Mouse (Mus musculus) spleen, adult 12 weeks (tissue): ENCODE results near the gene Gm8369.
"Not testable (repeated sequence)": the region's sequence is repeated elsewhere in the genome, so short reads cannot be mapped to it uniquely, and the experiment has no call there.

ENCODE experiments used
- DNase-seq: peaks from one replicate; pipeline ENCODE4 v3.0.0; 2022; ENCODE audit warnings: low spot score

The Gm8369 gene

DNA sequence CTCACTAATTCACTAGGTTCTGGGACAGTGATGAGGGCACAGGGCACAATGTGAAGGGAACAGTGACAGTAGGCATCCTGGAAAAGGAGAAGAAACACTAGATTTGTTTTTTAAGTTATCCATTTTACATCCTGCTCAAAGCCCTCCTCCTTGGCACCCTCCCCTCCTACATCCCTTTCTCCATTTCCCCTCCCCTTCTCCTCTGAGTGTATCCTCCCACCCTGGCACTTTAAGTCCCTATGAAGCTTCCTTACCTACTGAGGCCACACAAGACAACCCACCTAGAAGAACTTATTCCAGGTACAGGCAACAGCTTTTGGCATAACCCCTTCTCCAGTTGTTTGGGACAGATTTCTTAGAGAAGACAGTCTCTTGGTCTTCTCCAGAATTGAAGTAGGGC is 30.5 kb downstream of the Gm8369 start, which contains the start of gene Ms4a6b:
Gene Ms4a6b, plus strand, starts transcription at position 267 of the 400 bp plus-strand sequence.
- DNase-seq = no peak

DNA sequence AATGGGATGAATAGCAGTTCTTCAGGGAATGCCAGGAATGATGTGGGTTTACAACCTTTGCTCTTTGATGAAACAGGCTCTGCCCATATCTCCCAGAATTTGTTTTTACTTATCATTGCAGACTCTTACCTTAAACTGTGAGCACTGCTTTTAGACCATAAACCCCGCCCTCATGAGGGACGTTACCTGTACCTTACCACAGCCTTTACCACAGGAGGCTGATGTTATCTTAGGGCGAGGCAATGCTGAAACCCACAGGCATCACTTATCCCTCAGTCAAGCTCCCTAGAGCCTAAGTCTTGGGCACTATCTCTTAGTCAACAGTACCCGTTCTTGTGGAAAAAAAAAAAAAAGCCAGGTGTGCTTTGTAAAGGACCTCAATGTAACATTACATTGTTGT is 31.1 kb downstream of the Gm8369 start:
- DNase-seq = no peak

DNA sequence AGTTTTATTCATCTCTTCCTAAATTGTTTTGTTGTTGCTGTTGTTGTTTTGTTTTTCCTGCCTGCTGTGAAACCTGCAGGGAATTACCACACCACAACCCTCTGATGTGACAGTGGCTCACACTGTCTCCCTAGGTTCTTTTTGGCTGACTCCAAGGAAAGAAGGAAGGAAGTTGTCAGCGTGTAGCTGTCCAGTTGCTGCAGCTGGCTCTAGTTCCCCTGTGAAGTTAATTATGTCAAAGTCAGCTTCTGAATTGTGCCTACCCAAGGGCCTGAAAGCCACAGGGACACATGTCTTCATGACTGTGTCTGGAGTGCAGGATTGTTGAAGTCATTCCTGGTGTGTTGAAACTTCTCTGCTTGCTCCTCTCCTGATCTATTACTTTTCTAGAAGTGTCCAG is 31.6 kb downstream of the Gm8369 start:
- not testable (repeated sequence) for DNase-seq

DNA sequence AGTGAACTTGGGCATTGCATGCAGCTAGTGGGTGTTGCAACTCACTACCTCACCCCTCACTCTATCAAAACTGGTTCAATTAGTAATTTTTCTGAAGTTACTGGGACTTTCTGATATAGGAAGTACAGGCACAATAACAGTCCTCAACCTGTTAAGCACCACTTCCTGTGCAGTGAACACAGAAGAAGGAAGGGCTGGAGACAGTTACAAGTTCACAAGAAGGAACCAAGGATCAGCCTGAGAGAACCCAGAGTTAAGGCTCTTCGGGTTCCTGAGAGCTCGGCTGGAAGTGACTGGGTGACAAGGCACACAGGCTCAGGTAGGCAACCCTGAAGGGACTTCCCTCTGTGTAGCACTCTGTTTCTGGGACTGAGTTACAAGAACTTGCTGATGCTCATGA is 32.6 kb downstream of the Gm8369 start:
- DNase-seq = not testable (repeated sequence)

DNA sequence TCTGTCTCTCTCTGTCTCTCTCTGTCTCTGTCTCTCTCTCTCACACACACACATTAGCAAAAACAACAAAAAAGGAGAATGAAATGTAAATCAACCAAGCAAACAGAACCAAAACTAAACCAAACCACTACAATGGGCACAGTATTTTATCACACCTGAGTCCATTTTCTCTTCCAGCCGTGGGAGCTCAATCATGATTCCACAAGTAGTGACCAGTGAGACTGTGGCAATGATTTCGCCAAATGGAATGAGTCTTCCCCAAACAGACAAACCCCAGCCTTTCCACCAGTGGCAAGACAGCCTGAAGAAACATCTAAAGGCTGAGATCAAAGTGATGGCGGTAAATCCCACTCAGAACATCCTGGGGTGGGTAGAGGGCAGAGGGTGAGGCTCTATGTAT is 34.4 kb downstream of the Gm8369 start:
- DNase-seq = no peak

DNA sequence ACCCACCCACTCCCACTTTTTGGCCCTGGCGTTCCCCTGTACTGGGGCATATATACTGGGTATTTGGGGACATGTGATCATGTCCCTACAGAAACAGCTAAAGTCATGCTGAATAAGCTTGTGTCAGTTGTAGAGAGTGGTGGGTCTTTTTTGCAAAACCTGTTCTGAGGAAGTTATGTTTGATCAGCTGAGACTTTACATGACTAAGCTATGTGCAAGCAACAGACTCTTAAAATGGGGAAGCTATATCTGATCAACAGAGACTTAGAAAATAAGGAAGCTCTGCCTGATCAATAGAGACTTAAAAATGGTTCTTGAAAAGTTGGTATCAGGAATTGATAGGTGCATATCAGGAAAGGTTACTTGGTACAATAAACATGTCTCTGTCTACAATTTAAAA is 47.7 kb downstream of the Gm8369 start:
- no peak for DNase-seq

DNA sequence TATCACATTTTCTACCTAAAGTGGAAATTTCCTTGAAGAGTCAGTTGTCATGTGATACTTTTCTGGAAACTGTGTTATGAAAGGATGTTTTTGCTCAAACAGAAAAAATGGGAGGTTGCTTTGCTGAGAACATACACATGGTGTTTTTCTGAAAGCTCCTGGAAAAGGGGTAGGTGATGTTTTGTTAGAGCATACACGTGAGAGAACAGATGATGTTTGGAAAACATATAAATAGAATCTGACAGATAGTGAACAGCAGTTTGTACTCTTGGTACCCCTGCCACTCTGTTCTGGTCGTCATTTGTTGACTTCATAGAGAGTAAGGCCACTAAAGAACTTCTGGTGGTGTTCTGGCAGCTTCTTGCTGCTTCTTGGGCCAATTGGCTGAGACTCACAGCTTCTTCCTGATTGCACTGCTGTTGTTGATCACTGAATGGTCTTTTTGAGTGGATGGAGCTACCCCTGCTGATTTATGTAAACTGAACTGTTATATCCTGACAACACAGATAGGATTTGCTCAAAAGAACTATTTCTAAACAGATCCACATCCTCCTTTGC is 48.2 kb downstream of the Gm8369 start:
- no peak for DNase-seq

DNA sequence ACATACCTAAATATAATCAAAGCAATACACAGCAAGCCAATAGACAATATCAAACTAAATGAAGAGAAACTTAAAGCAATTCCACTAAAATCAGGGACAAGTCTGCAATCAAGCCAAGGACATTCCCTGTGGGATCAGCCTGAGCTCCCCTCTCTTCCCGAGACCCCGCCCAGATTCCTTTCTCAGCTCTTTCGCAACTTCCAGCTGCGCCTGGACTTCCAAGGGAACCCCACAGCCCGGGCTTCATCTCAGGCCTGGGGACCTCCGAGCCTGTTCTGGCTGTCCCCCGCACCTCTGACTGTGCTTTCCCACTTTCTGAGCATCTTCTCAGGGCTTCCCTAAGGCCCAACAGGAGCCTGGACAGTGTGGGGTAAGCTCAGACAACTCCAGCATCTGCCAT is 50.9 kb downstream of the Gm8369 start, which contains the start of gene Ms4a4d:
Gene Ms4a4d, plus strand, starts transcription at position 209 of the 400 bp plus-strand sequence.
- DNase-seq = no peak

DNA sequence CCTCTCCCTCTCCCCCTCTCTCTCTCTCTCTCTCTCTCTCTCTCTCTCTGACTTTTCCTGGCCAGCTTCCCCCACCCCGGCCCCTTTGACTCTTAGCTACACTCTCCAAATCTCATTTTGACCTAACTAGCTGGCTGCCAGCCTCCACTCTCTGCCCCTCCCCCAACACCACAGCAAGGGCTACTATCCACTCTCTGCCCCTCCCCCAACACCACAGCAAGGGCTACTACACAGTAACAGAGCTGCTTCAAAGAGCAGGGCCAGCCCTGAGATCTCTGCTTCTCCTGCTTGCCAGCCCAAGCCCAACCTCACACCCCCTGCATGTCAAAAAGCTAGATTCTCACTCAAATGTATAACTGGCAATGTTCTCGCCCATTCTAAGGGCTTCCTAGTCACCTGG is 51.6 kb downstream of the Gm8369 start:
- no peak for DNase-seq

DNA sequence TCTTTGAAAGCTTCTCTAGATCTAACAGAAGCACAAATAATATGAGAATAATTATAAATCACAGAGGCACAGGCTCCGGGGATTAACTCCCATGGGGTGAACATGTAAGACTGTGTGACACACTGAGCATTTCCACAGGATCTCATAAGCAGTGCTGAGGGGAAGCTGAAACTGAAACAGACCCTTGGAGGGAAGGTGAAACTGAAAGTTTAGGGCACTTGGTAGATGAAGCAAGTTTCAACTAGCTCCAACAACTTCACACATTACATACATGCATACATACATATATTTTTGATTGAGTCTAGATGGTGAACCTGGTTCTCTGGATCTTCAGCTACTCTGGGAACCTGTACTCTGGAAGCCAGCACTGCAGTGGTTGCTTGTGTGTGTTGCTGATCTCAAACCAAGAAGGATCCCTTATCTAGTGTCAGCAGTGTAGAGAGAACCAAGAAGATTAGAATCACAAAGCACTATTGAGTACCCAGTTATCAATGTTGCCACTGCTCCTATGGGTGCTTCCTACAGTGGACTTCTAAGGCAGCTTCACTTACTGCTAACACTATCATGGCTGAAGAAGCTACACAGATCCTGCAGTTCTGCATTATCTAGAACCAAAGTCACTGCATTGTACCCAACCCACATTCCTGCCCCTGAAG is 54.6 kb downstream of the Gm8369 start:
- DNase-seq = not testable (repeated sequence)

DNA sequence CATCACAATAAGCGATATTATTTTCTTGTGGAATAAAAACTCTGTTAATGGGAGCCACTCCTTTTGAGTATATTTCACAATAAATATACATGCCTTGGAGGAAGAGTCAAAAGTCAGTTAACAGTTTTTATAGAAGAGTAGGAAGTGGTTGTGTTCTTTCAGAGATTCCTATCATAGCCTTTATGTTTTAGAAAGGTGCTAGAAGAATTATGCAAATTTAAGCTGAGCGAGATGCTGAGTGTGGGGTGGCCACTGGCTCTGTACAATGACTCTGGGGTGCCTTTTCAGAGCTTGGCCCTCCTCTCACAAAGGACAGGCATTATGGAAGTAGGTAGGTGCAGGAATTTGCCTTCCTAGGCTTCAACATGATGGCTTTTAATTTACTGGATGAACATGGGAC is 58.6 kb downstream of the Gm8369 start:
- not testable (repeated sequence) for DNase-seq

DNA sequence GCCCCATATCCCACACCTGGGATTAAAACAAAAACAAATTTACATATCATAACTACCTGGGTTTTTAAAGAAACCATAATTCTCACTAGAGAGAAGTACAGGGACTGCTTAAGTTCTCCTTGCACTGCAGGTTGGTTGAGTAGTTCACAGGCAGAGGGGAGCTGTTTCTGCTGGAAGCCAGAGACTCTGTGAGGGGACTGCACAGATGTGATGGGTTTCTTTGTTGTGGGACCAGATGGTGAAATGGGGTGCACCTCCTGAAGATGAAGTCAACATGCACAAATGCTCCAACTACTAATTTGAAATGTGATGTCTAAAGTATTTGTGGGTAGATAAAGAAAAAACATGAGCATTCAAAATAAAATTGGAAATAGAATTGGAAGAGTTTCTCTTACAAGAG is 62.2 kb downstream of the Gm8369 start:
- no peak for DNase-seq

DNA sequence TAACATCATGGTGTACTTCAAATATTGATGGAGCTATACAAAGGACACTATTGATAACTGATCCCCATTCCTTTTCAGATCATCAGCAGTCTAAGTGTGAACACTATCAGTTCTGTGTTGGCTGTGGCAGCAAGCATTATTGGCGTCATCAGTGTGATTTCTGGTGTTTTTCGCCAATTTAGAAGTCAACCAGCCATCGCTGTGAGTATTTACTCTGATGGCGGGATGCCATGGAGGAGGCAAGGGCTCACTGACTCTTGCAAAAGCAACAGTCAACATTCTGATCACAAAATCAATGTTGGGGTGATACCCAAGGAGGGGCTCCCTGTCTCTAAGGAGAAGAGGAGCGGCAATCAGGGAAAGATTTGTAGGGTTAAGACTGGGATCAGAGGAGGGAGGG is 69.0 kb downstream of the Gm8369 start:
- no peak for DNase-seq

DNA sequence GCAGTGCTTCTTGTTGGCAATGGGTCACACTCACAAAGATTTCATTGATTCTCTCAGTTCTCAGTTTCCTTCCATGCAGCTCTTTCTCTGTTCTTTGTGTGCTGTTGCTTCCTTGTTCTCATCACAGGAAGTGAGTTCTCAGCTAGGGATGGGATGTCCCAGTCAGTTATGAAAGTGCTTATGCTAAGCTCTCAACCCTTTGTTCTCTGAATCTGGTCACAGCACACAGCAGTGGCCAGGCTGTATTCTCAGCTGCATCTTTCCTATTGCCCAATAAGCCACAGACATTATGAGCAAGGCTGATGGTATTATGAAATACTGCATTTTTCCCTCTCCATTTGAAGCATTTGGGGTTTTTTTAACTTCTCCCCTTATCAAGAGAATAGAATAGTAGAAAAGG is 73.8 kb downstream of the Gm8369 start:
- not testable (repeated sequence) for DNase-seq
